ENCODE assay signal across 11 mouse cellular contexts in the genomic region with DNA sequence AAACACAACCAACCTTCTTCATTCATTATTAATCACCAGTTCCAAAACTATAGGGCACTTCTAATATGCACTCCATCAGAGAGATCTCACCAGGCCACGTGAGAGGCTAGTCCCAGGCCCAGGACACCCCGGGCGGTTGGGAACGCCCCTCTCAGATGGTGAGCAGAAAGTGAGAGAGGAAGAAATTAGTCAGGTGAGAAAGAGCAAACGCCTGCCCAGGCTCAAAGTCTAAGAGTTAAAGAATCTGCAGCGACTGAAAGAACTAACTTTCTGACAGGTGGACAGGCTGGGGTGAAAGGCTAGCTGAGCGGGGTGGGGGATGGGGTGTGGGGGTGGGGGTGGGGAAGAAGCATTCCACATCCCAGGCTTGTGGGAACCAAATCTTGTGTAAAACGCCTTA.
DNase-seq lines count a peak whose midpoint lies in the region; ATAC-seq and TF ChIP-seq lines count a peak whose summit lies in the region.
"Had no signal": no experiment of that assay in that cellular context is flagged by ENCODE, and none has a peak within 500 bp of the region (broad histone marks: within the 10 kb centered on the region; RNA-seq: fewer than 3 reads in every experiment).

No protein-coding gene starts in this region.

- no peak overlapping the region for H3K4me3 ChIP-seq in limb, embryonic 11.5 days (ENCODE audit: low read depth, low read length)
- no peak overlapping the region for H3K4me3 ChIP-seq in limb, embryonic 10.5 days
- no peak overlapping the region; the same call in 1 of the 2 replicates for H3K4me3 ChIP-seq in intestine, embryonic 15.5 days (replicated peaks)
- no peak overlapping the region for H3K4me3 ChIP-seq in small intestine, adult 2 months (ENCODE audit: low read depth, low read length)
- no peak overlapping the region for H3K4me3 ChIP-seq in hindbrain, embryonic 11.5 days (ENCODE audit: low read depth, low read length)
- H3K4me3 ChIP-seq: forebrain, embryonic 13.5 days; midbrain, embryonic 13.5 days; neural tube, embryonic 15.5 days had no signal

- peaks cover 15% of the 10 kb centered on the region for H3K4me1 ChIP-seq in limb, embryonic 11.5 days (ENCODE audit: control insufficient read depth, insufficient read depth, low read length)
- H3K4me1 ChIP-seq in limb, embryonic 10.5 days: peaks cover 38% of the 10 kb centered on the region
- peaks cover 10% of the 10 kb centered on the region for H3K4me1 ChIP-seq in intestine, embryonic 15.5 days (replicated peaks)
- peaks cover 14% of the 10 kb centered on the region for H3K4me1 ChIP-seq in small intestine, adult 2 months (ENCODE audit: control insufficient read depth, insufficient read depth, insufficient read length, low read length)
- H3K4me1 ChIP-seq in hindbrain, embryonic 11.5 days (replicated peaks; ENCODE audit: control insufficient read depth, insufficient read depth, low read length): peaks cover 4% of the 10 kb centered on the region; the same call in 1 of the 2 replicates

- no peak for TF ChIP-seq CTCF in small intestine, adult 2 months (IDR thresholded peaks at IDR 0.05; ENCODE audit: extremely low read depth, insufficient read length, insufficient replicate concordance, low read depth, low read length)

- no peak for ATAC-seq in limb, embryonic 11.5 days (ENCODE audit: insufficient number of reproducible peaks, low FRiP score, low TSS enrichment, low read depth)
- peak; percentile 42 for ATAC-seq in intestine, embryonic 15.5 days
- no peak for ATAC-seq in hindbrain, embryonic 11.5 days (ENCODE audit: low FRiP score)
- ATAC-seq: forebrain, embryonic 13.5 days had no signal

- no peak overlapping the region for H3K27ac ChIP-seq in limb, embryonic 11.5 days (replicated peaks; ENCODE audit: low read depth, low read length)
- no peak overlapping the region for H3K27ac ChIP-seq in limb, embryonic 10.5 days
- peak overlapping the region; percentile 48 for H3K27ac ChIP-seq in intestine, embryonic 15.5 days
- peak overlapping the region; percentile 95 for H3K27ac ChIP-seq in small intestine, adult 2 months (ENCODE audit: insufficient read depth, low read depth, low read length)
- no peak overlapping the region for H3K27ac ChIP-seq in hindbrain, embryonic 11.5 days (ENCODE audit: low read depth, low read length)
- H3K27ac ChIP-seq: forebrain, embryonic 13.5 days; midbrain, embryonic 13.5 days; neural tube, embryonic 15.5 days had no signal

- TF ChIP-seq POLR2A in small intestine, adult 2 months (IDR thresholded peaks at IDR 0.05; ENCODE audit: low read depth, low read length): no peak

- intact Hi-C loops in left cerebral cortex, postnatal 4 days (cut with DNase I): no loop called here

- peak; percentile 25 for DNase-seq in limb, embryonic 11.5 days (ENCODE audit: low spot score)
- no peak for DNase-seq in limb, embryonic 10.5 days (ENCODE audit: low spot score)
- peak; percentile 82 for DNase-seq in kidney, postnatal 14 days
- DNase-seq in left cerebral cortex, postnatal 4 days: no peak
- DNase-seq in hindbrain, embryonic 11.5 days (ENCODE audit: low spot score): no peak
- DNase-seq in left cerebral cortex, adult 9 months (ENCODE audit: low spot score in 2 of 2): no peak

- no peak overlapping the region for H3K9ac ChIP-seq in limb, embryonic 11.5 days (ENCODE audit: low read length)
- H3K9ac ChIP-seq in intestine, embryonic 15.5 days: no peak overlapping the region
- H3K9ac ChIP-seq in hindbrain, embryonic 11.5 days (ENCODE audit: low read depth, low read length): no peak overlapping the region
- H3K9ac ChIP-seq: forebrain, embryonic 13.5 days; midbrain, embryonic 13.5 days; neural tube, embryonic 15.5 days had no signal

- no peaks in the 10 kb centered on the region for H3K27me3 ChIP-seq in limb, embryonic 11.5 days (ENCODE audit: control insufficient read depth, insufficient read depth, low read length)
- H3K27me3 ChIP-seq in limb, embryonic 10.5 days (ENCODE audit: low read depth, poor library complexity, severe bottlenecking): no peaks in the 10 kb centered on the region
- H3K27me3 ChIP-seq in intestine, embryonic 15.5 days (replicated peaks): no peaks in the 10 kb centered on the region
- no peaks in the 10 kb centered on the region for H3K27me3 ChIP-seq in small intestine, adult 2 months (ENCODE audit: control insufficient read depth, insufficient read depth, low read length)
- no peaks in the 10 kb centered on the region for H3K27me3 ChIP-seq in hindbrain, embryonic 11.5 days (ENCODE audit: control insufficient read depth, insufficient read depth, low read length)
- H3K27me3 ChIP-seq: forebrain, embryonic 13.5 days; midbrain, embryonic 13.5 days; neural tube, embryonic 15.5 days had no signal

- WGBS in limb, embryonic 11.5 days: 6% methylated on average over 8 of the region's 8 CpGs
- 7% methylated on average over 8 of the region's 8 CpGs for WGBS in limb, embryonic 10.5 days
- 6% methylated on average over 8 of the region's 8 CpGs for WGBS in intestine, embryonic 15.5 days
- 6% methylated on average over 8 of the region's 8 CpGs for WGBS in small intestine, adult 2 months
- 6% methylated on average over 8 of the region's 8 CpGs for WGBS in hindbrain, embryonic 11.5 days

- no peak overlapping the region for H3K4me2 ChIP-seq in limb, embryonic 11.5 days (ENCODE audit: low read depth, severe bottlenecking)
- H3K4me2 ChIP-seq in intestine, embryonic 15.5 days (replicated peaks): peak overlapping the region; percentile 69
- H3K4me2 ChIP-seq in hindbrain, embryonic 11.5 days (replicated peaks; ENCODE audit: low read depth, low read length): no peak overlapping the region

- no peaks in the 10 kb centered on the region for H3K9me3 ChIP-seq in limb, embryonic 11.5 days (ENCODE audit: control insufficient read depth, low read length)
- H3K9me3 ChIP-seq in limb, embryonic 10.5 days (replicated peaks): no peaks in the 10 kb centered on the region
- no peaks in the 10 kb centered on the region for H3K9me3 ChIP-seq in intestine, embryonic 15.5 days
- no peaks in the 10 kb centered on the region for H3K9me3 ChIP-seq in hindbrain, embryonic 11.5 days (ENCODE audit: control insufficient read depth, low read length)
- H3K9me3 ChIP-seq: forebrain, embryonic 13.5 days; midbrain, embryonic 13.5 days; neural tube, embryonic 15.5 days had no signal

- H3K36me3 ChIP-seq in limb, embryonic 11.5 days (ENCODE audit: control insufficient read depth, insufficient read depth, low read length): no peaks in the 10 kb centered on the region
- H3K36me3 ChIP-seq in limb, embryonic 10.5 days: no peaks in the 10 kb centered on the region
- no peaks in the 10 kb centered on the region for H3K36me3 ChIP-seq in intestine, embryonic 15.5 days
- no peaks in the 10 kb centered on the region for H3K36me3 ChIP-seq in small intestine, adult 2 months (ENCODE audit: control insufficient read depth, insufficient read depth, low read length)
- no peaks in the 10 kb centered on the region for H3K36me3 ChIP-seq in hindbrain, embryonic 11.5 days (ENCODE audit: control insufficient read depth, insufficient read depth, low read length)

Comparison
In these comparisons a context has a peak if more than half of its experiments do, and no peak if none do; other contexts are left out.
1. DNase-seq: peak in limb, embryonic 11.5 days (single experiment) and kidney, postnatal 14 days (single experiment); none in limb, embryonic 10.5 days (single experiment), left cerebral cortex, postnatal 4 days (single experiment), hindbrain, embryonic 11.5 days (single experiment) and left cerebral cortex, adult 9 months (0 of 2).
2. H3K27ac ChIP-seq: peak in intestine, embryonic 15.5 days (single experiment) and small intestine, adult 2 months (single experiment); none in limb, embryonic 11.5 days (single experiment), limb, embryonic 10.5 days (single experiment) and hindbrain, embryonic 11.5 days (single experiment).